Mouse (Mus musculus) spleen, embryonic (tissue): ENCODE measurements around the gene Syt3.

Experiments
- CTCF ChIA-PET: fragments of 350-600 bp; sonication (Branson Sonifier 250); formaldehyde crosslinking; loops from one replicate; lab custom pipeline; 2022; lab: Charles Lee

Syt3 gene

DNA sequence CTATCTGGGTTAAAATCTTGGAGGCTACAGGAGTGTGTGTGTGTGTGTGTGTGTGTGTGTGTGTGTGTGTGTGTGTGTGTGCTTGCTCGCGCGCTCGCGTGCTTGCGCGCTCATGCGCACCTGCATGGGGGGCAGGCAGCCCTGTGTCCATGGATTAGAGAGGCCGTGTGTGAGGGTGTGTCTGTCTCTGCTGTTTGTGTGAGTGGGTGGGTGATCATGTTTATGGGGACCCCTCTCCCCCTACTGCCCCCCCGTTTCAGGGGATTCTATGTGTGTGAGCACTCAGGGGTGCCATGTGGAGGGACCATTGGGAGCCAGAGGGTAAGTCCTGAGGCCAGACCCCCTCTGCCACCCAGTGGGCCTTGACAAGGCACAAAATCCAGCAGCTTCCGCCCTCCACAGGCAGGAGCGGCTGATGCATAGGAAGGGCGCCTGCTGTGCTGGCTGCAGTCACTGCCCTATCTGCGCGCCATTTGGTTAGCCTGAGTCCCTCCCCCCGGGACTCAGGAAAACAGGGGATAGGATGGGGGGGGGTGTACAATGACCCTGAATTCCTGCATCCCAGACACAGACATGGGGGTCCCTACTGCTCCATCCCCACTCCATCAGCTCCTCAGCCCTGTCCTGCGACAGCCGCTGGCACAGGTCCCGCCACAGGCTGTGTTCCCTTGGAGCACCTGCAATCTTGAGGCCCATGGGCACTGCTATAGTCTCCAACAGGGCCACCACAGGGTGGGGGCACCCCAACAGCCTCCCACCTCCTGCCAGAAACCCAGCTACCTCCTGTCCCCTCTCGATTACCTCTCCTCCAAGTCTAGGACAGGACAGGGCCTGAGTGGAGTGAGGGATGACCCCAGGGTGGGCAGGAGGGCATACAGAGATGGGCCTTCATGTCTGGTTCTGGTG lies 59.6 kb downstream of the Syt3 start:
- CTCF ChIA-PET, result no interaction called here

DNA sequence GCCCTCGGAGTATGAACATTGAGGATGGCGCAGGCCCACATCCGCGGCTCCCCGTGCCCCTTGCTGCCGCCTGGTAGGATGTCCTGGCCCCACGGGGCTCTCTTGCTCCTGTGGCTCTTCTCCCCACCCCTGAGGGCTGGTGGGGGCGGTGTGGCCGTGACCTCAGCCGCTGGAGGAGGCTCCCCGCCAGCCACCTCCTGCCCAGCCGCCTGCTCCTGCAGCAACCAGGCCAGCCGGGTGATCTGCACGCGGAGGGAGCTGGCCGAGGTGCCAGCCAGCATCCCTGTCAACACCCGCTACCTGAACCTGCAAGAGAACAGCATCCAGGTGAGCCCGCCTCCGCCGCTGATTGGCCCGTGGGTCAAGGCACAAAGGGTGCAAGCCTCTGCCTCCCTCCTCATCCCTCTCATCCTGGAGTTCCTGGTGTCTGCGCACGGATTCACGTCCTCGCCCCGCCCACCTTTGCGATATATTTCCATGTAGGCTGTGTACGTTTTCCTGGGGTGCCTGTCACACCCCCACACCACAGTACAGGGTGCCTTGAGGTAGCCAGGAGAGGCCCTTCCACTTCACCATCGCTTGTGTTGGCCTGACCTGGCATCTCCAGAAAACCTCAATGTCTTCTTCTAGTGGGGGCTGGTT lies 61.1 kb downstream of the Syt3 start:
- CTCF ChIA-PET, result no interaction called here

- CTCF ChIA-PET, result no interaction called here
Observed at GRCm38 (mm10) chr7:44445528-44445923, 61.6 kb downstream of the Syt3 start.

GRCm38 (mm10) chr7:44446070-44446855 lies 62.4 kb downstream of the Syt3 start:
- CTCF ChIA-PET, result no interaction called here
